Mouse (Mus musculus) olfactory bulb, adult 2 months (tissue): ENCODE data around the gene Hist1h2bh.

Source experiments
- CTCF ChIP-seq: fragments of 200-500 bp; IDR thresholded peaks from 2 replicates; pipeline ENCODE4 v1.5.1; 2012; ENCODE audit warnings: low read depth, mild to moderate bottlenecking, low read length, moderate library complexity; ENCODE audit not compliant: insufficient read depth
- POLR2A ChIP-seq: fragments of 200-500 bp; IDR thresholded peaks from 2 replicates; pipeline ENCODE4 v1.6.1; 2012; ENCODE audit warnings: mild to moderate bottlenecking, low read depth, low read length, moderate library complexity; ENCODE audit not compliant: insufficient read depth

GRCm38 (mm10) chr13:23552962-23553361, 9.8 kb upstream of the Hist1h2bh start, which contains the start of gene Hist1h1d:
- no peak for TF ChIP-seq CTCF
- no peak for TF ChIP-seq POLR2A
